Comparison of ENCODE assay signal across 8 mouse cellular contexts in genomic region chr7:126881040-126881439, GRCm38 (mm10). TPM values are rescaled to one million over a fixed set of nuclear protein-coding genes. Genes with fewer than 3 reads are reported as not detected.
DNase-seq lines count a peak whose midpoint lies in the region; ATAC-seq lines count a peak whose summit lies in the region.

No protein-coding gene starts in this region.

- no peaks in the 10 kb centered on the region for H3K27me3 ChIP-seq in forebrain, embryonic 13.5 days
- H3K27me3 ChIP-seq in heart, embryonic 16.5 days (ENCODE audit: control insufficient read depth, insufficient read depth, low read length) = no peaks in the 10 kb centered on the region
- no peaks in the 10 kb centered on the region for H3K27me3 ChIP-seq in midbrain, embryonic 11.5 days (ENCODE audit: control insufficient read depth, insufficient read depth, low read length)

- peaks cover 41% of the 10 kb centered on the region for H3K4me1 ChIP-seq in forebrain, embryonic 13.5 days
- H3K4me1 ChIP-seq in heart, embryonic 16.5 days (ENCODE audit: control insufficient read depth, insufficient read depth, low read length) = peaks cover 20% of the 10 kb centered on the region
- H3K4me1 ChIP-seq in midbrain, embryonic 11.5 days (ENCODE audit: control insufficient read depth, insufficient read depth, low read length) = peaks cover 23% of the 10 kb centered on the region

- no peak for ATAC-seq in forebrain, embryonic 13.5 days
- ATAC-seq in heart, embryonic 16.5 days (replicated peaks; ENCODE audit: extremely low read depth, insufficient read depth, low FRiP score) = no peak
- ATAC-seq in midbrain, embryonic 11.5 days (ENCODE audit: low FRiP score) = no peak

- H3K27ac ChIP-seq in forebrain, embryonic 13.5 days = no peak overlapping the region
- H3K27ac ChIP-seq in heart, embryonic 16.5 days (ENCODE audit: low read length) = peak overlapping the region; percentile 76
- no peak overlapping the region for H3K27ac ChIP-seq in midbrain, embryonic 11.5 days (ENCODE audit: low read depth, low read length)

- 79% methylated on average over 6 of the region's 6 CpGs for WGBS in forebrain, embryonic 13.5 days
- 68% methylated on average over 6 of the region's 6 CpGs for WGBS in heart, embryonic 16.5 days
- WGBS in midbrain, embryonic 11.5 days = 84% methylated on average over 6 of the region's 6 CpGs

- H3K4me2 ChIP-seq in forebrain, embryonic 13.5 days = peak overlapping the region; percentile 91
- peak overlapping the region; percentile 97 for H3K4me2 ChIP-seq in heart, embryonic 16.5 days (ENCODE audit: low read depth, low read length)
- peak overlapping the region; percentile 10; the same call in 1 of the 2 replicates for H3K4me2 ChIP-seq in midbrain, embryonic 11.5 days

- H3K9me3 ChIP-seq in forebrain, embryonic 13.5 days (replicated peaks) = no peaks in the 10 kb centered on the region
- no peaks in the 10 kb centered on the region for H3K9me3 ChIP-seq in heart, embryonic 16.5 days (replicated peaks; ENCODE audit: control insufficient read depth, low read length)
- no peaks in the 10 kb centered on the region for H3K9me3 ChIP-seq in midbrain, embryonic 11.5 days (ENCODE audit: control insufficient read depth, low read length)

- peak; percentile 68 for DNase-seq in kidney, postnatal 14 days
- peak; percentile 31 for DNase-seq in midbrain, embryonic 11.5 days (ENCODE audit: low spot score, missing footprints)
- no peak for DNase-seq in gastrocnemius, postnatal 4 days (ENCODE audit: low spot score in 2 of 2)
- DNase-seq in cerebellum, postnatal 25 days = no peak
- no peak for DNase-seq in left cerebral cortex, adult 9 months (ENCODE audit: low spot score in 2 of 2)
- no peak for DNase-seq in adrenal gland, adult 18-20 months (ENCODE audit: low spot score in 2 of 2)

- peak overlapping the region; percentile 85 for H3K9ac ChIP-seq in forebrain, embryonic 13.5 days
- peak overlapping the region; percentile 4; the same call in 1 of the 2 replicates for H3K9ac ChIP-seq in heart, embryonic 16.5 days (ENCODE audit: low read length)
- 0 out of 2 replicates have a peak overlapping the region, but pooled peaks have one; percentile 4 for H3K9ac ChIP-seq in midbrain, embryonic 11.5 days (ENCODE audit: low read length)

- H3K36me3 ChIP-seq in forebrain, embryonic 13.5 days (ENCODE audit: poor library complexity, severe bottlenecking) = peaks cover 52% of the 10 kb centered on the region
- peaks cover 35% of the 10 kb centered on the region for H3K36me3 ChIP-seq in heart, embryonic 16.5 days (ENCODE audit: control insufficient read depth, insufficient read depth)
- peaks cover 19% of the 10 kb centered on the region for H3K36me3 ChIP-seq in midbrain, embryonic 11.5 days (ENCODE audit: control insufficient read depth, insufficient read depth, low read length)

- H3K4me3 ChIP-seq in forebrain, embryonic 13.5 days = peak overlapping the region; percentile 66
- no peak overlapping the region for H3K4me3 ChIP-seq in heart, embryonic 16.5 days (ENCODE audit: low read length)
- H3K4me3 ChIP-seq in midbrain, embryonic 11.5 days (ENCODE audit: low read depth, low read length) = no peak overlapping the region; the same call in 1 of the 2 replicates

RNA-seq across cellular contexts. Expression of gene Taok2, which starts 3.5 kb away (rescaled TPM):
- polyA plus RNA-seq in forebrain, embryonic 13.5 days (2015; fragmentation: Nextera tagmentation; extraction: Ambion mirVana) = 51.9 and 60.0 TPM in 2 replicates
- 31.1 and 35.4 TPM in 2 replicates for polyA plus RNA-seq in heart, embryonic 16.5 days (2015; fragmentation: Nextera tagmentation; extraction: Ambion mirVana)
- polyA plus RNA-seq in midbrain, embryonic 11.5 days (2014; fragmentation: Nextera tagmentation; extraction: Ambion mirVana) = 25.7 and 27.2 TPM in 2 replicates
- 10 to 100 TPM; 61.2 to 67.0 TPM for total RNA-seq in gastrocnemius, postnatal 4 days (2021)
- 10 to 100 TPM; 67.1 to 70.6 TPM for total RNA-seq in adrenal gland, adult 18-20 months (2021)

RNA-seq across cellular contexts. Expression of gene Ino80e, which starts 18.9 kb away (rescaled TPM):
- polyA plus RNA-seq in forebrain, embryonic 13.5 days (2015; fragmentation: Nextera tagmentation; extraction: Ambion mirVana) = 94.9 and 96.2 TPM in 2 replicates
- 50.5 and 52.0 TPM in 2 replicates for polyA plus RNA-seq in heart, embryonic 16.5 days (2015; fragmentation: Nextera tagmentation; extraction: Ambion mirVana)
- 92.6 and 99.7 TPM in 2 replicates for polyA plus RNA-seq in midbrain, embryonic 11.5 days (2014; fragmentation: Nextera tagmentation; extraction: Ambion mirVana)
- 10 to 100 TPM; 35.9 to 38.7 TPM for total RNA-seq in gastrocnemius, postnatal 4 days (2021)
- total RNA-seq in adrenal gland, adult 18-20 months (2021) = 10 to 100 TPM; 38.4 to 42.5 TPM

RNA-seq across cellular contexts. Expression of gene Hirip3, which starts 19.3 kb away (rescaled TPM):
- 47.7 and 49.1 TPM in 2 replicates for polyA plus RNA-seq in forebrain, embryonic 13.5 days (2015; fragmentation: Nextera tagmentation; extraction: Ambion mirVana)
- 19.8 and 22.2 TPM in 2 replicates for polyA plus RNA-seq in heart, embryonic 16.5 days (2015; fragmentation: Nextera tagmentation; extraction: Ambion mirVana)
- polyA plus RNA-seq in midbrain, embryonic 11.5 days (2014; fragmentation: Nextera tagmentation; extraction: Ambion mirVana) = 23.8 and 28.4 TPM in 2 replicates
- total RNA-seq in gastrocnemius, postnatal 4 days (2021) = 10 to 100 TPM; 22.2 to 29.4 TPM
- 10 to 100 TPM in 1 of 2 experiments, 1 to 10 TPM in 1; 9.8 to 11.8 TPM for total RNA-seq in adrenal gland, adult 18-20 months (2021)

RNA-seq across cellular contexts. Expression of gene Doc2a, which starts 33.8 kb away (rescaled TPM):
- polyA plus RNA-seq in forebrain, embryonic 13.5 days (2015; fragmentation: Nextera tagmentation; extraction: Ambion mirVana) = 4.1 and 4.2 TPM in 2 replicates
- not detected in 2 replicates for polyA plus RNA-seq in heart, embryonic 16.5 days (2015; fragmentation: Nextera tagmentation; extraction: Ambion mirVana)
- 4.1 and 4.8 TPM in 2 replicates for polyA plus RNA-seq in midbrain, embryonic 11.5 days (2014; fragmentation: Nextera tagmentation; extraction: Ambion mirVana)
- under 1 TPM; 0.26 to 0.32 TPM for total RNA-seq in gastrocnemius, postnatal 4 days (2021)
- under 1 TPM; 0.13 to 0.50 TPM for total RNA-seq in adrenal gland, adult 18-20 months (2021)

RNA-seq across cellular contexts. Expression of gene Tmem219, which starts 41.7 kb away (rescaled TPM):
- polyA plus RNA-seq in forebrain, embryonic 13.5 days (2015; fragmentation: Nextera tagmentation; extraction: Ambion mirVana) = 30.5 and 35.3 TPM in 2 replicates
- 19.6 and 22.5 TPM in 2 replicates for polyA plus RNA-seq in heart, embryonic 16.5 days (2015; fragmentation: Nextera tagmentation; extraction: Ambion mirVana)
- 25.6 and 26.5 TPM in 2 replicates for polyA plus RNA-seq in midbrain, embryonic 11.5 days (2014; fragmentation: Nextera tagmentation; extraction: Ambion mirVana)
- 10 to 100 TPM; 22.8 to 23.8 TPM for total RNA-seq in gastrocnemius, postnatal 4 days (2021)
- 10 to 100 TPM; 30.7 to 32.8 TPM for total RNA-seq in adrenal gland, adult 18-20 months (2021)

Comparison
In these comparisons a context has a peak if more than half of its experiments do, and no peak if none do; other contexts are left out.
1. H3K4me2 ChIP-seq: peak in every context shown above with its lines; median percentile 97 in heart, embryonic 16.5 days; 91 in forebrain, embryonic 13.5 days; 10 in midbrain, embryonic 11.5 days.
2. H3K9ac ChIP-seq: peak in every context shown above with its lines; median percentile 85 in forebrain, embryonic 13.5 days; 4 in heart, embryonic 16.5 days; 4 in midbrain, embryonic 11.5 days.
3. DNase-seq: peak in kidney, postnatal 14 days (single experiment) and midbrain, embryonic 11.5 days (single experiment); none in gastrocnemius, postnatal 4 days (0 of 2), cerebellum, postnatal 25 days (0 of 2), left cerebral cortex, adult 9 months (0 of 2) and adrenal gland, adult 18-20 months (0 of 2).